Mouse (Mus musculus) midbrain, embryonic 16.5 days (tissue): ENCODE measurements at regions not wholly inside any gene's neighbourhood (a gene's known extent, or its start where the extent isn't known, plus 50 kb on each side); places are given as distances from the start of the nearest gene placed in this dataset.

Source experiments
- ATAC-seq: fragments of 200-750 bp; cut with Nextera tagmentation; 2 replicates; pipeline ENCODE4 v1.8.0; 2017; ENCODE audit warnings: moderate TSS enrichment
- H3K27ac ChIP-seq: fragments of 300-500 bp; sonication (generic); 2 replicates; pipeline ENCODE4 v1.5.1; 2014; ENCODE audit warnings: mild to moderate bottlenecking, low read length, mixed read lengths
- H3K27me3 ChIP-seq: fragments of 300-500 bp; sonication (generic); 2 replicates; pipeline ENCODE4 v1.6.1; 2014; ENCODE audit warnings: low read depth, low read length, mixed read lengths; ENCODE audit not compliant: control insufficient read depth, insufficient read depth
- H3K36me3 ChIP-seq: fragments of 300-500 bp; sonication (generic); 2 replicates; pipeline ENCODE4 v1.6.1; 2014; ENCODE audit warnings: mild to moderate bottlenecking, low read length, moderate library complexity, mixed read lengths; ENCODE audit not compliant: control insufficient read depth, insufficient read depth
- H3K4me1 ChIP-seq: fragments of 300-500 bp; sonication (generic); 2 replicates; pipeline ENCODE4 v1.6.1; 2014; ENCODE audit warnings: mild to moderate bottlenecking, low read length, mixed read lengths; ENCODE audit not compliant: control insufficient read depth, insufficient read depth
- H3K4me2 ChIP-seq: fragments of 300-500 bp; sonication (generic); 2 replicates; pipeline ENCODE4 v1.6.1; 2014; ENCODE audit warnings: mild to moderate bottlenecking, low read length, mixed read lengths
- H3K4me3 ChIP-seq: fragments of 300-500 bp; sonication (generic); 2 replicates; pipeline ENCODE4 v1.5.1; 2014; ENCODE audit warnings: low read depth, mild to moderate bottlenecking, low read length, moderate library complexity, mixed read lengths
- H3K9ac ChIP-seq: fragments of 300-500 bp; sonication (generic); 2 replicates; pipeline ENCODE4 v1.6.1; 2014; ENCODE audit warnings: low read depth, low read length, mixed read lengths
- H3K9me3 ChIP-seq: fragments of 300-500 bp; sonication (generic); replicated peaks from 2 replicates; pipeline ENCODE4 v1.6.1; 2014; ENCODE audit warnings: mild to moderate bottlenecking, low read length, mixed read lengths; ENCODE audit not compliant: control insufficient read depth, poor library complexity, severe bottlenecking
- WGBS: fragments of 180-500 bp; shearing (Covaris S2); extraction: QIAGEN DNeasy Blood & Tissue Kit; methylation state at CpG from one replicate; pipeline ENCODE4 v1.1.7; 2014; 5-methylcytosine and 5-hydroxymethylcytosine counted together

GRCm38 (mm10) chr9:118365431-118365830, 112.6 kb upstream of the Eomes start:
- H3K9me3 ChIP-seq, result no peaks in the 10 kb centered on the region
- ATAC-seq, result no peak
- H3K4me3 ChIP-seq, result no peak overlapping the region
- WGBS, result 84% methylated on average over 9 of the region's 9 CpGs
- H3K4me1 ChIP-seq, result no peaks in the 10 kb centered on the region
- no peaks in the 10 kb centered on the region for H3K36me3 ChIP-seq
- no peak overlapping the region for H3K27ac ChIP-seq
- H3K9ac ChIP-seq, result no peak overlapping the region
- no peak overlapping the region for H3K4me2 ChIP-seq
- H3K27me3 ChIP-seq, result no peaks in the 10 kb centered on the region

GRCm38 (mm10) chr9:118367314-118367713, 110.7 kb upstream of the Eomes start:
- H3K4me3 ChIP-seq, result no peak overlapping the region
- no peak overlapping the region for H3K27ac ChIP-seq
- 91% methylated on average over 4 of the region's 4 CpGs for WGBS
- no peaks in the 10 kb centered on the region for H3K4me1 ChIP-seq
- no peaks in the 10 kb centered on the region for H3K36me3 ChIP-seq
- H3K9me3 ChIP-seq, result no peaks in the 10 kb centered on the region
- H3K27me3 ChIP-seq, result no peaks in the 10 kb centered on the region
- H3K9ac ChIP-seq, result no peak overlapping the region
- no peak for ATAC-seq
- H3K4me2 ChIP-seq, result no peak overlapping the region

- no peaks in the 10 kb centered on the region for H3K27me3 ChIP-seq
- no peaks in the 10 kb centered on the region for H3K4me1 ChIP-seq
- H3K9me3 ChIP-seq, result no peaks in the 10 kb centered on the region
- WGBS, result 35% methylated on average over 6 of the region's 6 CpGs
- no peaks in the 10 kb centered on the region for H3K36me3 ChIP-seq
- no peak overlapping the region for H3K4me3 ChIP-seq
- no peak overlapping the region for H3K4me2 ChIP-seq
- no peak for ATAC-seq
- H3K9ac ChIP-seq, result no peak overlapping the region
- no peak overlapping the region for H3K27ac ChIP-seq
Observed at GRCm38 (mm10) chr9:118370581-118370980, 107.4 kb upstream of the Eomes start.

- H3K27me3 ChIP-seq, result no peaks in the 10 kb centered on the region
Observed at GRCm38 (mm10) chr9:118374680-118375079, 103.3 kb upstream of the Eomes start.

GRCm38 (mm10) chr9:118379055-118379454, 99.0 kb upstream of the Eomes start:
- peak overlapping the region; percentile 5 for H3K4me2 ChIP-seq
- WGBS, result 21% methylated on average over 6 of the region's 6 CpGs
- no peak overlapping the region for H3K27ac ChIP-seq
- no peak overlapping the region for H3K9ac ChIP-seq
- no peaks in the 10 kb centered on the region for H3K9me3 ChIP-seq
- no peak overlapping the region for H3K4me3 ChIP-seq
- no peaks in the 10 kb centered on the region for H3K36me3 ChIP-seq
- ATAC-seq, result no peak
- H3K4me1 ChIP-seq, result no peaks in the 10 kb centered on the region
- no peaks in the 10 kb centered on the region for H3K27me3 ChIP-seq

More at GRCm38 (mm10) chr9:118374680-118375079, 103.3 kb upstream of the Eomes start:
- Histone ChIP-seq H3K36me3 (no peaks in the 10 kb centered on the region), H3K9ac (no peak overlapping the region), H3K27ac (no peak overlapping the region), H3K4me1 (no peaks in the 10 kb centered on the region), H3K4me2 (no peak overlapping the region), H3K9me3 (no peaks in the 10 kb centered on the region), H3K4me3 (no peak overlapping the region)
- no peak for ATAC-seq
- WGBS, result 86% methylated on average over 5 of the region's 5 CpGs

GRCm38 (mm10) chr9:118382532-118382931, 95.5 kb upstream of the Eomes start:
- Histone ChIP-seq H3K27ac (no peak overlapping the region), H3K4me2 (no peak overlapping the region), H3K4me1 (no peaks in the 10 kb centered on the region), H3K4me3 (no peak overlapping the region), H3K36me3 (no peaks in the 10 kb centered on the region), H3K9ac (no peak overlapping the region), H3K9me3 (no peaks in the 10 kb centered on the region), H3K27me3 (no peaks in the 10 kb centered on the region)
- 85% methylated on average over 3 of the region's 3 CpGs for WGBS
- no peak for ATAC-seq

- 36% methylated on average over 2 of the region's 2 CpGs for WGBS
- no peak overlapping the region for H3K4me2 ChIP-seq
- H3K9me3 ChIP-seq, result no peaks in the 10 kb centered on the region
- no peak overlapping the region for H3K27ac ChIP-seq
- H3K4me3 ChIP-seq, result no peak overlapping the region
- H3K27me3 ChIP-seq, result peaks cover 5% of the 10 kb centered on the region; the same call in 1 of the 2 replicates
- no peak for ATAC-seq
- peaks cover 5% of the 10 kb centered on the region; the same call in 1 of the 2 replicates for H3K4me1 ChIP-seq
- H3K36me3 ChIP-seq, result no peaks in the 10 kb centered on the region
- no peak overlapping the region for H3K9ac ChIP-seq
Observed at GRCm38 (mm10) chr9:118384610-118385009, 93.4 kb upstream of the Eomes start.

- no peak for ATAC-seq
- Histone ChIP-seq H3K27me3 (peaks cover 12% of the 10 kb centered on the region; the same call in 1 of the 2 replicates), H3K9ac (no peak overlapping the region), H3K4me1 (peaks cover 6% of the 10 kb centered on the region; the same call in 1 of the 2 replicates), H3K9me3 (no peaks in the 10 kb centered on the region), H3K4me2 (no peak overlapping the region), H3K27ac (no peak overlapping the region), H3K4me3 (no peak overlapping the region), H3K36me3 (no peaks in the 10 kb centered on the region)
- 51% methylated on average over 8 of the region's 8 CpGs for WGBS
Observed at GRCm38 (mm10) chr9:118387631-118388030, 90.4 kb upstream of the Eomes start.

GRCm38 (mm10) chr9:118389481-118390334, 88.3 kb upstream of the Eomes start:
- Histone ChIP-seq H3K4me1 (peaks cover 6% of the 10 kb centered on the region; the same call in 1 of the 2 replicates), H3K9me3 (no peaks in the 10 kb centered on the region), H3K4me2 (peak overlapping the region; percentile 51), H3K27ac (no peak overlapping the region), H3K4me3 (peak overlapping the region; percentile 28), H3K36me3 (no peaks in the 10 kb centered on the region), H3K27me3 (peaks cover 12% of the 10 kb centered on the region; the same call in 1 of the 2 replicates), H3K9ac (no peak overlapping the region)
- ATAC-seq, result no peak
- WGBS, result 6% methylated on average over 27 of the region's 27 CpGs
